Mouse (Mus musculus): ENCODE results near the gene Gm20388. TPM values are rescaled to one million over a fixed set of nuclear protein-coding genes. Genes with fewer than 3 reads are reported as not detected.
A peak's percentile ranks its signal among the peaks of the same experiment; 100 is the strongest.

Gene Gm20388
- total RNA-seq, 1 experiment, result 27.0 TPM

GRCm38 (mm10) chr8:119869616-119870015 is 41.0 kb upstream of the Gm20388 start:
- Histone ChIP-seq H3K4me3 (ENCODE audit: insufficient read depth in 1 of 2, low read depth in 1 of 2, low read length in 2 of 2, poor library complexity in 1 of 2, severe bottlenecking in 1 of 2) (peak overlapping the region in 1 of 2 experiments; percentile 36; a peak in 1 of 4 replicates), H3K36me3 (ENCODE audit: control insufficient read depth, insufficient read depth, low read length, poor library complexity, severe bottlenecking) (no peaks in the 10 kb centered on the region), H3K9me3 (ENCODE audit: control insufficient read depth, insufficient read depth, low read depth, low read length) (no peaks in the 10 kb centered on the region), H3K4me1 (ENCODE audit: control insufficient read depth in 2 of 2, insufficient read depth in 2 of 2, low read length in 2 of 2, poor library complexity in 1 of 2) (peaks cover 2 to 6% of the 10 kb centered on the region in 2 experiments; a peak in 1 of 4 replicates), H3K9ac (ENCODE audit: insufficient read depth, low read depth, low read length, poor library complexity, severe bottlenecking) (no peak overlapping the region), H3K27ac (ENCODE audit: insufficient read depth, low read depth, low read length, poor library complexity, severe bottlenecking) (no peak overlapping the region)
- no peak for TF ChIP-seq CHD2 (IDR thresholded peaks at IDR 0.05; ENCODE audit: low read depth, low read length)
- in situ Hi-C loops (cut with MboI; ENCODE audit: low sequenced_read_pairs in 2 of 2, unreplicated experiment in 2 of 2), result no loop called here
- DNase-seq (ENCODE audit: low read depth, low spot score), result peak; percentile 56

- in situ Hi-C loops (cut with MboI; ENCODE audit: low sequenced_read_pairs in 2 of 2, unreplicated experiment in 2 of 2), result no loop called here
- TF ChIP-seq ZC3H11A (IDR thresholded peaks at IDR 0.05; ENCODE audit: borderline replicate concordance, low read depth, low read length) (no peak), CHD2 (IDR thresholded peaks at IDR 0.05; ENCODE audit: low read depth, low read length) (no peak), ZNF384 (IDR thresholded peaks at IDR 0.05; ENCODE audit: low read depth, low read length) (no peak), HCFC1 (IDR thresholded peaks at IDR 0.05; ENCODE audit: borderline replicate concordance, insufficient read depth, low read length) (no peak), MAFK (IDR thresholded peaks at IDR 0.05; ENCODE audit: insufficient read depth, low read depth, low read length) (no peak)
- Histone ChIP-seq H3K27ac (ENCODE audit: insufficient read depth, low read depth, low read length, poor library complexity, severe bottlenecking) (no peak overlapping the region), H3K36me3 (ENCODE audit: control insufficient read depth, insufficient read depth, low read length, poor library complexity, severe bottlenecking) (no peaks in the 10 kb centered on the region), H3K9me3 (ENCODE audit: control insufficient read depth, insufficient read depth, low read depth, low read length) (no peaks in the 10 kb centered on the region), H3K4me1 (ENCODE audit: control insufficient read depth in 2 of 2, insufficient read depth in 2 of 2, low read length in 2 of 2, poor library complexity in 1 of 2) (peaks cover 2 to 10% of the 10 kb centered on the region in 2 experiments; a peak in 1 of 4 replicates), H3K4me3 (ENCODE audit: insufficient read depth in 1 of 2, low read depth in 1 of 2, low read length in 2 of 2, poor library complexity in 1 of 2, severe bottlenecking in 1 of 2) (no peak overlapping the region), H3K9ac (ENCODE audit: insufficient read depth, low read depth, low read length, poor library complexity, severe bottlenecking) (no peak overlapping the region)
- DNase-seq (ENCODE audit: low read depth, low spot score), result no peak
Measured at GRCm38 (mm10) chr8:119873181-119873580, 37.5 kb upstream of the Gm20388 start.

- no peak for DNase-seq (ENCODE audit: low read depth, low spot score)
- Histone ChIP-seq H3K9me3 (ENCODE audit: control insufficient read depth, insufficient read depth, low read depth, low read length) (no peaks in the 10 kb centered on the region), H3K9ac (ENCODE audit: insufficient read depth, low read depth, low read length, poor library complexity, severe bottlenecking) (no peak overlapping the region), H3K27ac (ENCODE audit: insufficient read depth, low read depth, low read length, poor library complexity, severe bottlenecking) (no peak overlapping the region), H3K4me3 (ENCODE audit: insufficient read depth in 1 of 2, low read depth in 1 of 2, low read length in 2 of 2, poor library complexity in 1 of 2, severe bottlenecking in 1 of 2) (no peak overlapping the region), H3K4me1 (ENCODE audit: control insufficient read depth in 2 of 2, insufficient read depth in 2 of 2, low read length in 2 of 2, poor library complexity in 1 of 2) (peaks cover 0 to 5% of the 10 kb centered on the region in 2 experiments; a peak in 1 of 4 replicates), H3K36me3 (ENCODE audit: control insufficient read depth, insufficient read depth, low read length, poor library complexity, severe bottlenecking) (no peaks in the 10 kb centered on the region)
- no peak for TF ChIP-seq CHD2 (IDR thresholded peaks at IDR 0.05; ENCODE audit: low read depth, low read length)
- in situ Hi-C loops (cut with MboI; ENCODE audit: low sequenced_read_pairs in 2 of 2, unreplicated experiment in 2 of 2), result no loop called here
Measured at GRCm38 (mm10) chr8:119881301-119881700, 29.3 kb upstream of the Gm20388 start.

GRCm38 (mm10) chr8:119881917-119882316 is 28.7 kb upstream of the Gm20388 start:
- in situ Hi-C loops (cut with MboI; ENCODE audit: low sequenced_read_pairs in 2 of 2, unreplicated experiment in 2 of 2), result no loop called here
- H3K4me1 ChIP-seq (ENCODE audit: control insufficient read depth in 2 of 2, insufficient read depth in 2 of 2, low read length in 2 of 2, poor library complexity in 1 of 2), result peaks cover 0 to 2% of the 10 kb centered on the region in 2 experiments; a peak in 1 of 4 replicates
- H3K9ac ChIP-seq (ENCODE audit: insufficient read depth, low read depth, low read length, poor library complexity, severe bottlenecking), result no peak overlapping the region
- no peaks in the 10 kb centered on the region for H3K36me3 ChIP-seq (ENCODE audit: control insufficient read depth, insufficient read depth, low read length, poor library complexity, severe bottlenecking)
- no peak overlapping the region for H3K27ac ChIP-seq (ENCODE audit: insufficient read depth, low read depth, low read length, poor library complexity, severe bottlenecking)
- H3K9me3 ChIP-seq (ENCODE audit: control insufficient read depth, insufficient read depth, low read depth, low read length), result no peaks in the 10 kb centered on the region
- H3K4me3 ChIP-seq (ENCODE audit: insufficient read depth in 1 of 2, low read depth in 1 of 2, low read length in 2 of 2, poor library complexity in 1 of 2, severe bottlenecking in 1 of 2), result no peak overlapping the region
- no peak for TF ChIP-seq CHD2 (IDR thresholded peaks at IDR 0.05; ENCODE audit: low read depth, low read length)
- no peak for TF ChIP-seq ZNF384 (IDR thresholded peaks at IDR 0.05; ENCODE audit: low read depth, low read length)
- no peak for TF ChIP-seq HCFC1 (IDR thresholded peaks at IDR 0.05; ENCODE audit: borderline replicate concordance, insufficient read depth, low read length)
- no peak for TF ChIP-seq MAFK (IDR thresholded peaks at IDR 0.05; ENCODE audit: insufficient read depth, low read depth, low read length)
- no peak for TF ChIP-seq ZC3H11A (IDR thresholded peaks at IDR 0.05; ENCODE audit: borderline replicate concordance, low read depth, low read length)
- no peak for DNase-seq (ENCODE audit: low read depth, low spot score)

- in situ Hi-C loops (cut with MboI; ENCODE audit: low sequenced_read_pairs in 2 of 2, unreplicated experiment in 2 of 2), result no loop called here
- no peak for DNase-seq (ENCODE audit: low read depth, low spot score)
- H3K9ac ChIP-seq (ENCODE audit: insufficient read depth, low read depth, low read length, poor library complexity, severe bottlenecking), result no peak overlapping the region
- H3K9me3 ChIP-seq (ENCODE audit: control insufficient read depth, insufficient read depth, low read depth, low read length), result no peaks in the 10 kb centered on the region
- peaks cover 0 to 2% of the 10 kb centered on the region in 2 experiments; a peak in 1 of 4 replicates for H3K4me1 ChIP-seq (ENCODE audit: control insufficient read depth in 2 of 2, insufficient read depth in 2 of 2, low read length in 2 of 2, poor library complexity in 1 of 2)
- no peaks in the 10 kb centered on the region for H3K36me3 ChIP-seq (ENCODE audit: control insufficient read depth, insufficient read depth, low read length, poor library complexity, severe bottlenecking)
- no peak overlapping the region for H3K4me3 ChIP-seq (ENCODE audit: insufficient read depth in 1 of 2, low read depth in 1 of 2, low read length in 2 of 2, poor library complexity in 1 of 2, severe bottlenecking in 1 of 2)
- H3K27ac ChIP-seq (ENCODE audit: insufficient read depth, low read depth, low read length, poor library complexity, severe bottlenecking), result no peak overlapping the region; the same call in 1 of the 2 replicates
- no peak for TF ChIP-seq CHD2 (IDR thresholded peaks at IDR 0.05; ENCODE audit: low read depth, low read length)
- TF ChIP-seq MAFK (IDR thresholded peaks at IDR 0.05; ENCODE audit: insufficient read depth, low read depth, low read length), result no peak
- no peak for TF ChIP-seq ZNF384 (IDR thresholded peaks at IDR 0.05; ENCODE audit: low read depth, low read length)
- TF ChIP-seq HCFC1 (IDR thresholded peaks at IDR 0.05; ENCODE audit: borderline replicate concordance, insufficient read depth, low read length), result no peak
- no peak for TF ChIP-seq ZC3H11A (IDR thresholded peaks at IDR 0.05; ENCODE audit: borderline replicate concordance, low read depth, low read length)
Measured at GRCm38 (mm10) chr8:119883281-119883680, 27.4 kb upstream of the Gm20388 start.
